Mouse (Mus musculus): Measurements from ENCODE around the gene Trappc3l.
"Not testable (repeated sequence)": the region's sequence is repeated elsewhere in the genome, so short reads cannot be mapped to it uniquely, and the experiment has no call there.

Gene Trappc3l

DNA sequence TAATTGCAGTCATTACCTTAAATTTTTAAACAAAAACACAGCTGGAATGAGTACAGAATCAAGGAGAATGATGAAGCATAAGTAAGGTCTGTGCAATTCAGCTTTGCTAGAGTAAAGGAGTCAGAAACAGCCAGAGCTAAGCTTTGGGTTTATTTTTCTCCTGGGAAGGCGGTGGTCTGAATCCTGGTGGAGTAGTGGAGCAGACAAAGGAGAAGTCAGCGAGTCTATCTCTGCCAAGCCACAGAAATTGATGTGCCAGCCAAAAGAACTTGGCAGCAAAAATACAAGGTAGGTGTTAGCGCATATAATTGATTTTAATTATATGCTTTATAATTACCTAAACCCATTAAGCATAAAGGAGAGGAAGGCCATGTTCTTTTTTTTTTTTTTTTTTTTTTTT is at the start of gene Trappc3l:
Trappc3l (plus strand) TSS at position 197 of the 400 bp plus-strand sequence.
- DNase-seq (ENCODE audit: inconsistent ontology term) = no peak

DNA sequence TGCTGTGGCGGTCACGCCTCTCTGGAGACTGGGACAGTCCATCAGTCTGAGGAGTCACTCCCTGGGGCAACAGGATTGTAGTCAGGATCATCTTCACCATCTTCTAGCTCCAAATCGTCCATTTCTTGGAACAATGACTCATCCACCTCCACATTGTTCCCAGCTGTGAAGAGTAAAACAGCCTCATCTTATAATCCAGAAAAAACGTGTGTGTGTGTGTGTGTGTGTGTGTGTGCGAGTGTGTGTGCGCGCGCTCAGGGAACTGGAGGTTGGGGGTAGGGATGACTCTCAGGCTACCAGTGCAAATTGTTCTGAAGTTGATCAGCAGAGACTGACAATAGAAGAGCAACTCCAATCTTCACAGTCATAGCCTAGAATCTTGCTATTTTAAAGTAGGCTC is 40.7 kb upstream of the Trappc3l start:
- not testable (repeated sequence) for DNase-seq (ENCODE audit: inconsistent ontology term)

DNA sequence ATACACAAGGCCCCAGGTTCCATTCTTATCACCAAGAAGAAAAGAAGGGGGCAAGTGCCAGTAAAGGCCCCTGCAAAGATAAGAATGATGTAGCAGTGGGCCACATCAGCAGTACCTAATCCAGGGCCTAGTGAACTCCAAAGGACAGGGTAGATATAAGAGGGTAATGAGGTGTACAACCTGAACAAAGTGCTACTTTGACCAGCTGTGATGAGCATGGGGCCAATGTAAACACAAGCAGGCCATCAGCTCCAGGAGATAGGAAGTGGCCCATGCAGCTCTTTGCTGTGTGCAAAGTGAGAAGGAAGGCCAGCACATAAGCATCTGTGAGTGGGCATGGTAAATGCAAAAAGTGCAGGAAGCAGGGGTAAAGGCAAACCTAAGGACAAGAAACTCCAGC is 39.0 kb upstream of the Trappc3l start:
- DNase-seq (ENCODE audit: inconsistent ontology term) = no peak

DNA sequence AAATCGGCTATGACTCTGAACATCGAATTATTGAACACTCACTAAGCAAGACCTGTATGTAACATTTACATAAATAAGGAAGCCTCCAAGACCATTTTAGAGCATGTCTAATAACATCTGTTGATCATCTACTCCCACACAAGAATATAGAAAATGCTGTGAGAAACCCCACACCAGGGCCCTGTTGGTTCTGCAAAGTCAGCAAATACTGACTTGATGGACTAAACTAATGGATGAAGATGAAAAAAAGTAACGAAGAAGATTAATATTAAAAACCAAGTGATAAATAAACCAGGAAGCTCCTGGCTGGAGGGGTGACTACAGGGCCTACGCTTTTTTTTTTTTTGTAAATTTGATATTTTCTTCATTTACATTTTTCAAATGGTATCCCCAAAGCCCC is 24.8 kb upstream of the Trappc3l start:
- DNase-seq (ENCODE audit: inconsistent ontology term) = no peak

DNA sequence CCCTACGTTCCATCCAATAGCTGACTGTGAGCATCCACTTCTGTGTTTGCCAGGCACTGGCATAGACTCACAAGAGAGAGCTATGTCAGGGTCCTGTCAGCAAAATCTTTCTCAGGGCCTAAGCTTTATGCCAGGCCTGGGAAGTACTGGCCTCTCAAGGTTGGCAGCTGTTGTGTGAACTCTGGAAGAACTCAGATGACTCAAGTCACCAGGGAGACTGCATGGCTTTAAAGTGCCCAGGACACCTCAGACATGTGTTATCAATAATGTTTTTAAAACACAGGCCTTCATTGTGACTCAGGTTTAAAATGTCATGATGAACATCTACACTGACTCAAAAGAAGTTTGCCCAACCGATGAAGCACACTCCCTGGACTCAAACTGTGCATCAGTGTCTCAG is 24.2 kb upstream of the Trappc3l start:
- DNase-seq (ENCODE audit: inconsistent ontology term) = peak; percentile 20

DNA sequence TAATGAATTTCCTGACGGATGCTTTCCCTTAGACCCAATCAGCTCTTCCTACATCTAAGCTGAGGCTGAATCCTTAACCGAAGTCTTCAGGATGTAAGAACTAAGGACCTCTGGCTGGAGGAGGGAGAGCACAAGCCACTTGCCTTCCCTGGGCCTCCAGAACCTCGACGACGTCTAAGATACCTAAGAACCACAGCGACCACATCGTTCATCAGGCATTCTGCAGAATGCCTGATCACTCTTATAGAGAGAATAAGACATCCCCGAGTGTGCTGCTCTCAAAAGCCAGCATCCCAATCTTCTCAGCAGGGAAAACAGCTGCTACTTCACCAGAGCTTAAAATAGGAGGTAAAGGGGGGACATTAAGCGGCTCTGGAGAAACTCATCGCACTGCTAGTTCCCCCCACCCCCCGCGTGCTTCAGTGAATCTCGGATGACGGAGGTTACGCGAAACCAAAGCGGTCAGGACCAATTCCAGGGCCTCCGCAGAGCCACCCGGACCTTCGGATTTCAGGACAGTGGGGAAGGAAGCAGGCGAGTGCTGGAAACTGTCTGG is 18.6 kb upstream of the Trappc3l start:
- peak; percentile 20 for DNase-seq (ENCODE audit: inconsistent ontology term)

DNA sequence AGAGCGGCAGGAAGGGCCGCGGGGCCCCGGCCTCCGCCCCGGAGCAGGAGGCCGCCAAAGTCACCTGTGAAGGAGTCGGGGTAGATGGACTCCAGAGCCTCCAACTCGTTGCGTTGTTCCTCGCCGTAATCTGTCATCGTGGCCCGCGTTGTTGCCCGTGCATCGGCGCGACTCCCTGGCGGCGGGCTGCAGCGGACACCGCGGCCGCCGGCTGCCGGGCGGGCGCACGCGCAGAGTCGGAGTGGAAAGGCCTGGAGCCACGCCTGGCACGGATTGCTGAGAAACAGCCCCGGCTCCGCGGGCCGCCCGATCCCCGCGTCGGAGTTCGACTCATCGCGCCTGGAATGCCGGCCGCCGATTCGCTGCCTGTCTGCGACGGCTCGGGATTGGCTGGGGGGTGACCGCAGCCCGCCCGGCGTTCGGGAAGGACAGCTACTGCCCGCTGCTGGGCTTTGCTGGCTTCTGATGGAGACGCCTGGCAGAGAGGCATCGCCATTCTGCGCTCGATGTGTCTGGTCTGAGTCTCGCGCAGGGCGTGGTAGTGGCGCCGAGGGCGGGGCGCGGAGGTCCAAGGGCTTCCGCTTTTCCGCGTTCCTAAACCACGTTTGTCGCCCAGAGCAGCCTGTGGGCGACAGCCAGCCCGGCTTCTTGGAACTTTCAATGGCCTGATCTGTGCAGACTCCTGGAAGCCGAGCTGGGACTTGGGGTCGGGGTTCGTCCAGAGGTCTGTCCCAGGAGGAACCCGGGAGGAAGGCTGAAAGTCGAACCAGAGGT is 17.9 kb upstream of the Trappc3l start, which contains the start of gene Rwdd1:
Rwdd1 (minus strand) TSS at position 323 of the 774 bp plus-strand sequence.
- peak; percentile 99 for DNase-seq (ENCODE audit: inconsistent ontology term)

DNA sequence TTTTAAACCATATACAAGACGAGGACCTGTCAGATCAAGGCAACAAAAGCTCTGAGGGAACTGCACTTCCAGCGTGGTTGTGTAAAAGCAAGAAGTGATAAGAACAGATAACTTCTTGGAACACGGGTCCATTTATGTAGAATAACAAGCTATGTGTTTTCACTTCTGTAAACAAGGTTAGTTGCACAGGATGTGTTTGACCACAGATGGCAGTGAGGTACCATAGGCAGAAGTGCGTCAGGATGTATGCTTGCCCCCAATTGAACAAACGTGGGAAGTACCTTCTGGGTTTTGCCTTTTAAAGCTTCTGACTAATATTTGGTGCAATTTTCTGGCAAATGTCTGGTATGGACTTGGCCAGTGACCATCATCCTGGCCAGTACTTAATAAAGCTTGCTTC is 7.1 kb upstream of the Trappc3l start:
- no peak for DNase-seq (ENCODE audit: inconsistent ontology term)

DNA sequence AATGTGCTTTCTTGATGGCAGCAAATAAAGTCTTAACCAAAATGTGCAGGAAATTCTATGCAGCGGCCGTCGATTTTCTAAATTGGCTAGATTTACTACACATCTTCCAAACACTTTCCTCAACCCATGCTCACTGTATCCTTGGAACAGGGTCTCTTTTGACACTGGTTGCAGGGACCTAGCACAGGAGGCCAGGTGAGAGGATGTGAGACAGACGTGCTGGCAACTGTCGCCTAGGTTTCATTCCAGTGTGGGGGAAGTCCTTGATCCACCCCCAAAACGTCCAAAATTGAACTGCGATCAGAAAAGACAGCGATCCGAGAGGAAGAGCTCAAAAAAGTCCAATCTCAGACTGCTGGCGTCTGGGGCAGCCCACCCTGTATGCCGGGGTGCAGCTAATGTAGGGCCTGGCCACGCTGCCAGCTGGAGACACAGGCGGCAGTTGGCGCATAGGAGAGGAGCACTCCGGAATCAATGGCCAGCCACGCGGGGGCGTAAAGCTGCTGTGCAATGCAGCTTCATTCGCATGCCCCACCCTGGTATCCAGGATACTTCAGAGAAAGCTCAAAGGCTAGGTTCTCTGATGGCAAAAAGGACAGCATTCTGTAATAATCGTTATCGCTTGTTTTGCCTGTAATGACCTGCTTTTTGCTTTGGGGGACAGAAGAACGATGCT is 3.6 kb upstream of the Trappc3l start:
- DNase-seq (ENCODE audit: inconsistent ontology term) = peak; percentile 70

DNA sequence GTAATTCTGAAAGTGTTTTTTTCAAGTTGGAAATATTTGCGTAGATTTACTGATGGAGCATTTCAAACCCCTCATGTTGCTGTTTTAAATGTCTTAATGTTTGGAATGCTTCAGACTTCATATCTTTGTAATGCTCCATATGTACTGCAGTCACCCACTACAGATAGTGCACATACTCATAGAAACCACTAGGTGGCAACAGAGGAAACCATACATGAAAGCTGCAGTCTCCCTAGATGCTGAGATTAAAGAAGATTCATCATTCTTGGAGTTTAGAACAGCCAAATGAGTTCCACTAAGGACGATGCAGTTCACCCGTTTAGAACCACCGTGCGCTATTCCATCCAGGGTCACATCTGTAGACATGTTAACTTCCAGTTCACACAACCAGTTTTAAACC is 810 bp upstream of the Trappc3l start:
- DNase-seq (ENCODE audit: inconsistent ontology term) = peak; percentile 34

DNA sequence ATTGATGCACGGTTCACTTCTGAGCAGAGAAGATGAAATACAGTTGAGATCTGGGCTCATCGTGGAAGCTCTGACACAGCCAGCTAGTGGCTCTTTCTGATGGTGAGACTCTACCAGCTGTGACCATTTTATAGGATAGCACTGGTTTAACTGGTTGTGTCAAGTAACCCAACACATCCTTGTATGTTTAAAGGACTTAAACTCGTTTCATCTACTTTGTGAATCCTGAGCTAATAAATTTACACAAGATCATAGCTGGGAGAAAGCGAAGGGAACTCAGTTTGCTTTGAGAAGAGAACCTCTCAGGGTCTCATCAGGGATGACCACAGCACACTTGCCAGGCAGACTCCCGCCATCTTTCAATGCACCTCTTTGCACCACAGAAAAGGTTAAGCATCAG is 6.8 kb downstream of the Trappc3l start, which contains the start of gene Calhm4:
Calhm4 (minus strand) TSS at position 101 of the 400 bp plus-strand sequence.
- no peak for DNase-seq (ENCODE audit: inconsistent ontology term)

DNA sequence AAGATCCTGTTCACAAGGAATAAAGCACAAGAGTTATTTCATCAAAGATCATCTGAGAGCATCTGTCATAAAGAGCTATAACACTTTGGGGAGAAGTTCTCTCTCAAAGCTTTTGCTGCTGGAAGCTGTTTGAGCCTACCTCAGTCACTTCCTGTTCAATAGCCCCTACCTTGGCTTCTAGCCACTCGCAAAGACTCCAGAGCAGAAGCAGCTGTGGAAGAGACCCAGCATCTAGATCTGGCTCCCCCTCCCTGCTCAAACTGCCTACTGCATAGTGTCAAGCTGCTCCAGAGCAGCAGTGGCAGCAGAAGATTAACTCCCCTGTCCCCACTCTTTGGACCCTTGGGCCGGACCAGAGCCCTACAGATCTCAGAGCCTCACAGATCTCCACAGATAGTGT is 16.6 kb downstream of the Trappc3l start:
- no peak for DNase-seq (ENCODE audit: inconsistent ontology term)

DNA sequence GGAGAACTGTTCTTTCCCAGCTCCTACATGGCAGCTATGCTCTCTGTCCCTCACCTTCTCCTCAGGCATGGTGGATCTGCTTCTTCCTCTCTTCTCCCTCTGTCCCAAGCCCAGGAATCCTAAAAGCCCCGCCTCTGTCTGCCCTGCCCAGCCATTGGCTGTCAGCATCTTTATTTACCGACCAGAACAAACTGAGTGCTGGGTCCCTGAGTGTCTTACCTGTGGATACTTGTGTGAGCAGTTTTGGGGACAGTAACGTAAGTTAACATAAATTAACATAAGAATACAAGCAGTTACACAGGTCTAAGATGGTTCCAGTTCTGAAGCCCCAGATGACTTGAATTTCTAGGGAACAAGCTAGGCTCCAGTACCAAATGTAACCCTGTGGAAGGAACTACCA is 29.2 kb downstream of the Trappc3l start:
- DNase-seq (ENCODE audit: inconsistent ontology term) = no peak

DNA sequence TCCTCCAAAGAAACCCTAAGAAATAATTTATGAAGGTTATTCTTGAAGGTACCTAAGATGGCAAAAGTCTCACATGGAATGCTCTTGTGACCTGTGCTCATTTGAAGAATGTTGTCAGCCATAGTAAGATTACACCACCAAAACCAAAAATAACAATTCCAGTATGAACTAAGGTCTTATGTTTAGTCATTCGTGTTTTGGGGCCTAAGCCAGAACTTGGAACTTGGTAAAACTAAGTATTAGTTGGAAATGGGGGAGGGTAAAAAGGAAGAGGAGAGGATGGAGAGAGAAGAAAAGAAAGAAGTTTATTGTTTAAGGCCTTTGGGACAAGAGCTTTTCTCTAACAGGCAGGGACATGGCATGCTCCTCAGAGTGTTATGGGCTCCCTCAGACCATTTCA is 32.2 kb downstream of the Trappc3l start:
- DNase-seq (ENCODE audit: inconsistent ontology term) = no peak

DNA sequence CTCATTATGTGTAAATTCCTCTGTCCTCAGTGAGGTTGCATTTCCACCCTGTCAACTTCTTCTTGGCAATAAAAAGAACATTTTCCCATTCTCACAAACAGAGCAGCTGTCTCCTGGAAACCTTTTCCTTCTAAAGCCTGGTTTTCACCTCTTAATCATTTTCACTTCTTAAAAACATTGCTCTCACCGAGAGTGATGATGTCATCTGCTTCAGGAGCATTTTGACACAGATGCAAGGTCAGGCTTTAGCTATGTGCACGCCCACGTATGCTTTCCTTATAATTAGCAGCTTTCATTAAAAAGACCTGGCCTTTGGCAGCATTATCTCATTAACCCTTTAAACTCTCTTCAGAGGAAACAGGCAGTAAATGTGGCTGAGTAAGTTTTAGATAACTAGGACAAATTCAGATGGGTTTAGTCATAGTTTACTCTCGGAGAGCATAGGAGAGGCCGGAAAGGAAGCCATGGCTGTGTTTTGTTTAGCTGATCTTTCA is 33.6 kb downstream of the Trappc3l start:
- peak; percentile 88 for DNase-seq (ENCODE audit: inconsistent ontology term)

DNA sequence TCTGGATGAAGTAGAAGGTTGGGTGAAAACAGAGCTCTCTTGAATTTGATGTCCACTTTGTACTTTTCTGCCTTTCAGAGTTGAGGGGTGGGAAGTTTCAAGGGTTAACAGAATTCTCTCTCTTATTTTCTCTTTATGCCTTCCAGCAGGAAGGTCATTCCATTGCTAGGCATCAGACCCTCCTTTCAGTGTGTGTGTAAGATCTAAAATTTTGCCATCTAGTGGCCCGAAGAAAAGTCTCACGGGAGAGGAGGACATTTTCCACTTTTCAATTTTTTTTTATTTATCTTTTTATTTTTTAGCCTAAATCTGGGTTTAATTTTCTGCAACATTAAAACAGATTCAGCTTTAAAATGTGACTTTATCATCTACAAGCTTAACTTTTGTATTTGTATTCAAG is 34.3 kb downstream of the Trappc3l start:
- no peak for DNase-seq (ENCODE audit: inconsistent ontology term)

DNA sequence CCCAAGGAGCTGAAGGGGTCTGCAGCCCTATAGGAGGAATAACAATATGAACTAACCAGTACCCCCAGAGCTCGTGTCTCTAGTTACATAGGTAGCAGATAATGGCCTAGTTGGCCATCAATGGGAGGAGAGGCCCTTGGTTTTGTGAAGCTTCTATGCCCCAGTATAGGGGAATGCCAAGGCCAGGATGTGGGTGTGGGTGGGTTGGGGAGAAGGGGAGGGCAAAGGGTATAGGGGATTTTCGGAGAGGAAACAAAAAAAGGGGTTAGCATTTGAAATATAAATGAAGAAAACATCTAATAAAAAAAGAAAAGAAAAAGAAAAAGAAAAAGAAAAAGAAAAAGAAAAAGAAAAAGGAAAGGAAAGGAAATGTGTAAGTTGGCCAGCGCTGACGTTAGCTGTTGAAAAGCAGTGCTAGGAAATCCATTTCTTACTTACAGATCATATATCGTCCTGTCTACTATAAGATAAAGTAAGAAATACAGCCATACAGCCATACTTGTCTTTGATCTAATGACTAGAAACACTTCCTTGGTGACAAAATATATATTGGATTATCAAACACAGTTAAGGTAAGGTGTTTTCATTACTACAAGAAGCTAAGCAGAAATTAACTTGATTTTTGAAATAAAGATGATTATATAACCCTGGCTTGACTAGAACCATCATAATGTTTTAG is 37.3 kb downstream of the Trappc3l start:
- DNase-seq (ENCODE audit: inconsistent ontology term) = no peak

DNA sequence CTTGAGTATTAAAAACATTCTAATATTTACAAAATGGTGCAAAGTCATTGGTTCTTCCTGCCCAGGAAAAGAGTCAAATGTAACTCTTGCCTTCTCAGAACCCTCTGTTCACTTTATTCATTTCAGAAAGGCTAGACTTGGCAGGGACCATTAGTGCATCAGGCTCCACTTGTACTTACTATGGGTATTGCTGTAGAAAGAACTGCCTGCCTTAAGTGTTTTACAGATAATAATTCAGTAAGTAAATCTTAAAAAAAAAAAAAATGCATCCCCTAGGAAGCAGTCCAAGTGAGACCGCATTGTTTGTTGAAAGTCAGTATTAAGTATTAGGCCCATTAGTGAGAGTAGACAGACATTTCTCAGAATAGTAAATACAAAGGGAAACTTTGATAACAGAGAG is 49.1 kb downstream of the Trappc3l start:
- no peak for DNase-seq (ENCODE audit: inconsistent ontology term)

DNA sequence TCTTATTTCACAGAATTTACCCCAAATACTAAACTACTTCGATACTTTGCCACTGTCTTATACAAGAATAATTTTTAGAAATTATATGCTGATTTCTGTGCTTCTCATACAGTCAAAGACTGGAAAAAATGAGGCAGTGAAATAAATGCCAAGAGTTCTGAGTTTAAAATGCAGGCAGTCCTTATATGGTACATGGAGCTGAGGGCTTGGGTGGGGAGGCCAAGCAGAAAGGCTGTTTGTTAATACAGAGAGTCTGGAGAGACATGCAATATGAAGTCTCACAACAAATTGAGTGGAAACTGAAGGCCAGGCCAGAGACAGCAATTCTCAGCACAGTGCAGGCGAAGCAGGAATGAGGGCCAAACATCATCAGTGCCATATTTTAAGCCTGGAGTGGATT is 51.1 kb downstream of the Trappc3l start:
- DNase-seq (ENCODE audit: inconsistent ontology term) = peak; percentile 27

DNA sequence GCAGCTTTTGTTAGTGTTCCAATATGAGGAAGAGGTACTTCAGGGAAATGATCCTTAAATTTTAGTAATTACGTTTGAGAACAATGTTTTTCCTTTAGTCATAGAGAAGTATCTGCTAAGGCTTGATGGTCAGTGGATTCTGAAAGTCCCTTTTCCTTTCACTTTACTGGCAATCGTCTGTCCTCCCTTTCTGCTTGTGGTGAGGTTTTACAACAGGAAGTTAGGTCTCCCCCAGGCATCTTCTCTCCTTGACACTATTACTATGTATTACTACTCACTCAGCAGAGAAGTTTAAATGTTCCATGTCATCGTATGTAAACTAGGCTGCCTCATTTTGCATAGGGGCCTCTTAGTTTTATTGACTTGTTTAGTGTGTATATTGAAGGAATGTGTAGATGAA is 52.1 kb downstream of the Trappc3l start:
- no peak for DNase-seq (ENCODE audit: inconsistent ontology term)

DNA sequence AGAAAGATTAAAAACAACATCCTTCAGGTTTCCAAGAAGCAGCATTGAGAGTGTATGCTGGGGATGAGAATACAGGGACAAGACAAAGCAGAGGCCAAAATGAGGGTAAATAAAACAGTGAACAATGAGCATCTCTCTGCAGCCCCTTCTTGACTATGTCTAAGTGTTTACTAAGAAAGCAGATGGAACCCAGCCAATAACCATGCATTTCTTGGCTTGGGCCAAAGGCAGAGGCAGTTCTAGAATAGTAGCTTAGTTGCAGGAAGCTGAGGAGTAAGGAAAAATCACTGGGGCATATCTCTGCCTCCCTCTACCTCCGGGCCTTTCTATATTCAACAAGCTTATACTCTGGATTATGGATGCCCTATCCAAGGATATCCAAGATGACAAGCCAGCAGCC is 53.1 kb downstream of the Trappc3l start:
- no peak for DNase-seq (ENCODE audit: inconsistent ontology term)

DNA sequence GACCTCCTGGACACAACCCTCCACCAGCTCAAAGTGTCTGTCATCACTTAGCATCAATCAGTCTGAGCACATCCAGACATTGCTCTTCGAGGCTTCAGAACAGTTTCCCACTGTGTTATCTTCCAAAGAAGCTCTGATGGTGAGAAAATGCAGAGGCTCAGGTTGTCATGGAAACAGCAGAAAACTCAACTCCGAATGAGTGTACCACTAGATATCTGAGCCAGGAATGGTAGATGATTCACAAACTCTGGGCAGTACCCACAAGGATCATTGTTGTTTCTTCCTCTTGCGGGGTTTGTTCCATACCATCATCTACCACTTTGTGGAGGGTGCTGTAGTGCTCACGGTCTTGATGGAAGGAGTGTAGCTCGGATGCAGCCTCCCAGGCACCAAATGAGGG is 54.5 kb downstream of the Trappc3l start:
- peak; percentile 52 for DNase-seq (ENCODE audit: inconsistent ontology term)
